Mouse (Mus musculus) liver, embryonic 14.5 days (tissue): Measurements from ENCODE around the gene Mpi. TPM values are rescaled to one million over a fixed set of nuclear protein-coding genes. Genes with fewer than 3 reads are reported as not detected.
A peak's percentile ranks its signal among the peaks of the same experiment; 100 is the strongest.

Experiments
- ATAC-seq: fragments of 200-750 bp; cut with Nextera tagmentation; 2 replicates; pipeline ENCODE4 v1.8.0; 2017; ENCODE audit warnings: moderate number of reproducible peaks, mild to moderate bottlenecking, moderate library complexity; ENCODE audit not compliant: insufficient read depth
- DNase-seq, 3 experiments: peaks; one replicate each; pipeline ENCODE4 v3.0.0-alpha.2; 2012 to 2013; ENCODE audit warnings: low read depth in 3 of 3, low spot score in 3 of 3
- H3K27ac ChIP-seq: fragments of 300-500 bp; sonication (generic); 2 replicates; pipeline ENCODE4 v1.5.1; 2014; ENCODE audit warnings: moderate library complexity, mild to moderate bottlenecking, control low read depth, inconsistent platforms
- H3K27me3 ChIP-seq: fragments of 300-500 bp; sonication (generic); 2 replicates; pipeline ENCODE4 v1.6.1; 2014; ENCODE audit warnings: mild to moderate bottlenecking, low read length, moderate library complexity; ENCODE audit not compliant: control insufficient read depth, insufficient read depth
- H3K36me3 ChIP-seq: fragments of 300-500 bp; sonication (generic); replicated peaks from 2 replicates; pipeline ENCODE4 v1.6.1; 2014; ENCODE audit warnings: low read depth; ENCODE audit not compliant: control insufficient read depth, insufficient read depth
- H3K4me1 ChIP-seq, 2 experiments: fragments of 200-500 bp in 1 of 2; fragments of 300-500 bp in 1 of 2; sonication (generic) in 1 of 2; replicated peaks; 2 replicates each; pipeline ENCODE4 v1.6.1; 2012 to 2014; ENCODE audit warnings: antibody characterized with exemption in 1 of 2, inconsistent platforms in 1 of 2, low read length in 1 of 2; ENCODE audit not compliant: control insufficient read depth in 2 of 2, insufficient read depth in 2 of 2
- H3K4me2 ChIP-seq: fragments of 300-500 bp; sonication (generic); 2 replicates; pipeline ENCODE4 v1.6.1; 2014; ENCODE audit warnings: low read depth, mild to moderate bottlenecking, control low read depth, moderate library complexity
- H3K4me3 ChIP-seq, 2 experiments: fragments of 200-500 bp in 1 of 2; fragments of 300-500 bp in 1 of 2; sonication (generic) in 1 of 2; 2 replicates each; pipeline ENCODE4 v1.5.1; 2012 to 2014; ENCODE audit warnings: low read depth in 2 of 2, low read length in 2 of 2, mild to moderate bottlenecking in 2 of 2, control low read depth in 1 of 2, inconsistent platforms in 1 of 2, moderate library complexity in 1 of 2; ENCODE audit not compliant: insufficient read depth in 1 of 2
- H3K9ac ChIP-seq: fragments of 300-500 bp; sonication (generic); replicated peaks from 2 replicates; pipeline ENCODE4 v1.6.1; 2014; ENCODE audit warnings: mild to moderate bottlenecking, control low read depth, moderate library complexity
- H3K9me3 ChIP-seq: fragments of 300-500 bp; sonication (generic); 2 replicates; pipeline ENCODE4 v1.6.1; 2016; ENCODE audit warnings: low read length, mixed read lengths; ENCODE audit not compliant: control insufficient read depth
- CTCF ChIP-seq: IDR thresholded peaks from 2 replicates; pipeline ENCODE4 v1.5.1; 2016; ENCODE audit warnings: antibody characterized with exemption, low read depth, control low read depth
- EP300 ChIP-seq: IDR thresholded peaks from 2 replicates; pipeline ENCODE4 v1.6.1; 2016; ENCODE audit warnings: antibody characterized with exemption, low read depth
- WGBS: fragments of 180-500 bp; shearing (Covaris S2); extraction: QIAGEN DNeasy Blood & Tissue Kit; methylation state at CpG from one replicate; pipeline ENCODE4 v1.1.7; 2014; ENCODE audit not compliant: insufficient replicate concordance; 5-methylcytosine and 5-hydroxymethylcytosine counted together
- polyA plus RNA-seq, 2 experiments: library from polyadenylated mRNA; depleted of rRNA in 1 of 2; stranded (reverse) in 1 of 2; unstranded in 1 of 2; fragments of >200 nt; fragmentation: Nextera tagmentation in 1 of 2; extraction: Ambion mirVana in 1 of 2; gene quantifications; 2 replicates each; pipeline versions ENCODE4 v1.2.1 to v1.2.3; 2012 to 2014

The Mpi gene
- polyA plus RNA-seq (2012; rRNA removed) = 8.1 and 8.5 TPM in 2 replicates
- 6.7 and 7.9 TPM in 2 replicates for polyA plus RNA-seq (2014; fragmentation: Nextera tagmentation; extraction: Ambion mirVana)

DNA sequence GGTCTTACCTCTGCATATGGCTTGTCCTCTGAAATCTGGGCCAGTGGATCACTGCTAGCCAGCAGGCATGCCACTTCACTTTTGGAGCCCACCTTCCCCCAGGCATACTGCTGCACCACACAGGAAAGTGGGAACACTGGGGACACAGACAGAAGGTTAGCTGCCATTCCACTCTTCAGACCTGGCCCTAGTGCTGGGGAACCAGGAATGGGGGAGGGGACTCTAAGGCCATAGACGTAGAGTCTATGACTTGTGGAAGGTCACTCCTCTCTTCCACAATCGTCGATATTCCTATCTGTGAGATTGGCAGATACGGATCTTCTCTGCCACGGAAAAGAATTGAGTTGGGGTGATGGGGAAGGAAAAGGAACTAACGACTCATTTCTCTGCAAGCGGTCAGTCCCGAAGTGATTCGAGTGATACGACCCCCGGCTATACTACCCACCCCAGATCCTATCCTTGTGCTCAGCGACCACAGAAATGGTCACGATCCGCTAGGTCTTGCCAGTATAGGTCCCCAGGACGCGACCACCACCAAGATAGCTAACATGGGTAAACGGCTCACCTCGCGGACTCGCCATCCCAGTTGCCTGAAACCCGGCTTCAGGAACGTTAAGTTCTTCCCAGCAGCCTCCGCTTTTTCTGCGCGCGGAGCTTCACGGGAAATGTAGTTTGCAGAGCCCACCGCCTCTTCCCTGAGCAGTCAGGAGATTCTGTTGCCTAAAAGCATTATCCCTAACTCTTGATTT, at the start of gene Mpi:
TSS of gene Mpi (minus strand) at position 625 of the 749 bp plus-strand sequence.
- peak within 1 kb of the TSS; percentile 69 for H3K9ac ChIP-seq
- peak within 1 kb of the TSS; percentile 79 for H3K4me2 ChIP-seq
- TF ChIP-seq EP300 = no peak
- TF ChIP-seq CTCF = no peak
- no peaks in the 10 kb centered on the region for H3K9me3 ChIP-seq
- ATAC-seq = no peak
- peaks cover 4 to 13% of the 10 kb centered on the region in 2 experiments for H3K4me1 ChIP-seq
- 1% methylated on average over 28 of the region's 28 CpGs for WGBS
- DNase-seq = no peak
- peak within 1 kb of the TSS; percentile 69 to 100 for H3K4me3 ChIP-seq
- H3K36me3 ChIP-seq = no peaks in the 10 kb centered on the region
- no peak within 1 kb of the TSS for H3K27ac ChIP-seq
- H3K27me3 ChIP-seq = no peaks in the 10 kb centered on the region

DNA sequence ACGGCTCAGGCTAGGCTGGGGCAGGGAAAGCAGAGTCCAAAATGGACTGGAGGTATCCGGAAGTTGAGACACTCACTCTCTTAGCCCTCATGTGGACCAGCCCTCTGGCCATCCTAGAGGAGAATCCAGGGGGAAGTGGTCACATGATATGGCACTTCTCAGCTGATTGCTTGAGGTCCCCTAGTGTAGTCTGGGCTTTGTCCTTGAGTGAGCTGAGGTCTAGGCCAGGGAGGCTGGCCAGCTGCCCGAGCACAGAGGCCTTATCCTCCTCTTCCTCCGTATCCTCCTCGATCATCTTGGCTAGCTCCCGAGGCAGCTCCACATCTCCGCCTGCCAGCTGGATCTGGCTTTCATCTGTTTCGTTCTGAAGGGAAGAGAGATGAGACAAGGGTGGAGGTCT, 49.5 kb upstream of the Mpi start:
- Histone ChIP-seq H3K27me3 (peaks cover 13% of the 10 kb centered on the region), H3K4me1 (peaks cover 5 to 13% of the 10 kb centered on the region in 2 experiments; a peak in 3 of 4 replicates), H3K9ac (no peak overlapping the region), H3K4me3 (no peak overlapping the region), H3K27ac (no peak overlapping the region), H3K36me3 (no peaks in the 10 kb centered on the region), H3K4me2 (no peak overlapping the region), H3K9me3 (no peaks in the 10 kb centered on the region)
- DNase-seq (no peak), ATAC-seq (no peak)
- WGBS = 46% methylated on average over 8 of the region's 8 CpGs
- no peak for TF ChIP-seq CTCF
- no peak for TF ChIP-seq EP300

GRCm38 (mm10) chr9:57601353-57601706, 48.8 kb upstream of the Mpi start:
- DNase-seq (no peak), ATAC-seq (no peak)
- 55% methylated on average over 2 of the region's 2 CpGs for WGBS
- no peak overlapping the region for H3K4me3 ChIP-seq
- peaks cover 13% of the 10 kb centered on the region for H3K27me3 ChIP-seq
- TF ChIP-seq EP300 = no peak
- TF ChIP-seq CTCF = no peak
- no peaks in the 10 kb centered on the region for H3K36me3 ChIP-seq
- H3K27ac ChIP-seq = no peak overlapping the region
- peaks cover 5 to 13% of the 10 kb centered on the region in 2 experiments; a peak in 3 of 4 replicates for H3K4me1 ChIP-seq
- H3K9me3 ChIP-seq = no peaks in the 10 kb centered on the region
- H3K4me2 ChIP-seq = no peak overlapping the region
- H3K9ac ChIP-seq = no peak overlapping the region

GRCm38 (mm10) chr9:57600620-57601352, 48.2 kb upstream of the Mpi start:
- Histone ChIP-seq H3K4me3 (no peak overlapping the region), H3K36me3 (no peaks in the 10 kb centered on the region), H3K27me3 (peaks cover 8% of the 10 kb centered on the region), H3K9me3 (no peaks in the 10 kb centered on the region), H3K9ac (no peak overlapping the region), H3K4me2 (no peak overlapping the region), H3K4me1 (peaks cover 5 to 13% of the 10 kb centered on the region in 2 experiments; a peak in 3 of 4 replicates), H3K27ac (no peak overlapping the region)
- no peak for TF ChIP-seq CTCF
- no peak for TF ChIP-seq EP300
- ATAC-seq = peak; percentile 41; the same call in 1 of the 2 replicates
- DNase-seq = no peak
- WGBS = 11% methylated on average over 3 of the region's 3 CpGs
